Mouse (Mus musculus): Measurements from ENCODE around the gene Mdfi. TPM values are rescaled to one million over a fixed set of nuclear protein-coding genes. Genes with fewer than 3 reads are reported as not detected.

Mdfi gene
- polyA plus RNA-seq, 1 experiment from 2014 or later = 2.9 TPM

- Histone ChIP-seq H3K4me3 (ENCODE audit: low read depth, low read length) (no peak overlapping the region), H3K9me3 (replicated peaks; ENCODE audit: control insufficient read depth, low read length, poor library complexity, severe bottlenecking) (no peaks in the 10 kb centered on the region), H3K36me3 (ENCODE audit: control insufficient read depth, insufficient read depth, low read length) (no peaks in the 10 kb centered on the region), H3K4me1 (ENCODE audit: control insufficient read depth, insufficient read depth, low read length) (peaks cover 7% of the 10 kb centered on the region), H3K27ac (ENCODE audit: low read length) (no peak overlapping the region), H3K4me2 (ENCODE audit: low read length) (no peak overlapping the region), H3K27me3 (ENCODE audit: control insufficient read depth, insufficient read depth, low read depth, low read length) (peaks cover 27% of the 10 kb centered on the region), H3K9ac (ENCODE audit: low read depth, low read length) (no peak overlapping the region)
- no peak for ATAC-seq
- 65% methylated on average over 6 of the region's 6 CpGs for WGBS
These were observed 3.3 kb upstream of the Mdfi start for GRCm38 (mm10) chr17:47837808-47838207.

GRCm38 (mm10) chr17:47833628-47834481, 636 bp downstream of the Mdfi start:
- Histone ChIP-seq H3K4me2 (ENCODE audit: low read length) (peak overlapping the region; percentile 81), H3K27me3 (ENCODE audit: control insufficient read depth, insufficient read depth, low read depth, low read length) (peaks cover 39% of the 10 kb centered on the region), H3K9me3 (replicated peaks; ENCODE audit: control insufficient read depth, low read length, poor library complexity, severe bottlenecking) (no peaks in the 10 kb centered on the region), H3K4me3 (ENCODE audit: low read depth, low read length) (peak overlapping the region; percentile 46; the same call in 1 of the 2 replicates), H3K36me3 (ENCODE audit: control insufficient read depth, insufficient read depth, low read length) (no peaks in the 10 kb centered on the region), H3K9ac (ENCODE audit: low read depth, low read length) (no peak overlapping the region), H3K4me1 (ENCODE audit: control insufficient read depth, insufficient read depth, low read length) (peaks cover 9% of the 10 kb centered on the region), H3K27ac (ENCODE audit: low read length) (no peak overlapping the region)
- WGBS = 2% methylated on average over 45 of the region's 45 CpGs
- no peak for ATAC-seq

GRCm38 (mm10) chr17:47833029-47833627, 1.4 kb downstream of the Mdfi start:
- H3K36me3 ChIP-seq (ENCODE audit: control insufficient read depth, insufficient read depth, low read length) = no peaks in the 10 kb centered on the region
- ATAC-seq = peak; percentile 49
- H3K4me1 ChIP-seq (ENCODE audit: control insufficient read depth, insufficient read depth, low read length) = peaks cover 9% of the 10 kb centered on the region
- peak overlapping the region; percentile 46 for H3K4me3 ChIP-seq (ENCODE audit: low read depth, low read length)
- peak overlapping the region; percentile 81 for H3K4me2 ChIP-seq (ENCODE audit: low read length)
- no peaks in the 10 kb centered on the region for H3K9me3 ChIP-seq (replicated peaks; ENCODE audit: control insufficient read depth, low read length, poor library complexity, severe bottlenecking)
- no peak overlapping the region for H3K27ac ChIP-seq (ENCODE audit: low read length)
- peak overlapping the region; percentile 57 for H3K9ac ChIP-seq (ENCODE audit: low read depth, low read length)
- under 1% methylated on average over 38 of the region's 45 CpGs for WGBS
- peaks cover 39% of the 10 kb centered on the region for H3K27me3 ChIP-seq (ENCODE audit: control insufficient read depth, insufficient read depth, low read depth, low read length)

- Histone ChIP-seq H3K4me3 (ENCODE audit: low read depth, low read length) (peak overlapping the region; percentile 46), H3K4me2 (ENCODE audit: low read length) (peak overlapping the region; percentile 81), H3K4me1 (ENCODE audit: control insufficient read depth, insufficient read depth, low read length) (peaks cover 9% of the 10 kb centered on the region), H3K9me3 (replicated peaks; ENCODE audit: control insufficient read depth, low read length, poor library complexity, severe bottlenecking) (no peaks in the 10 kb centered on the region), H3K27me3 (ENCODE audit: control insufficient read depth, insufficient read depth, low read depth, low read length) (peaks cover 39% of the 10 kb centered on the region), H3K27ac (ENCODE audit: low read length) (no peak overlapping the region), H3K36me3 (ENCODE audit: control insufficient read depth, insufficient read depth, low read length) (no peaks in the 10 kb centered on the region), H3K9ac (ENCODE audit: low read depth, low read length) (peak overlapping the region; percentile 57)
- 2% methylated on average over 15 of the region's 17 CpGs for WGBS
- peak; percentile 56 for ATAC-seq
These were observed 1.9 kb downstream of the Mdfi start for GRCm38 (mm10) chr17:47832501-47833028.

- Histone ChIP-seq H3K27me3 (ENCODE audit: control insufficient read depth, insufficient read depth, low read depth, low read length) (peaks cover 39% of the 10 kb centered on the region), H3K9ac (ENCODE audit: low read depth, low read length) (no peak overlapping the region), H3K4me2 (ENCODE audit: low read length) (peak overlapping the region; percentile 81; the same call in 1 of the 2 replicates), H3K4me3 (ENCODE audit: low read depth, low read length) (no peak overlapping the region; the same call in 1 of the 2 replicates), H3K9me3 (replicated peaks; ENCODE audit: control insufficient read depth, low read length, poor library complexity, severe bottlenecking) (no peaks in the 10 kb centered on the region), H3K27ac (ENCODE audit: low read length) (no peak overlapping the region), H3K36me3 (ENCODE audit: control insufficient read depth, insufficient read depth, low read length) (no peaks in the 10 kb centered on the region), H3K4me1 (ENCODE audit: control insufficient read depth, insufficient read depth, low read length) (peaks cover 9% of the 10 kb centered on the region)
- no peak for ATAC-seq
- WGBS = 44% methylated on average over 5 of the region's 5 CpGs
These were observed 2.7 kb downstream of the Mdfi start for GRCm38 (mm10) chr17:47831772-47832171.

- no peaks in the 10 kb centered on the region for H3K36me3 ChIP-seq (ENCODE audit: control insufficient read depth, insufficient read depth, low read length)
- H3K27ac ChIP-seq (ENCODE audit: low read length) = no peak overlapping the region
- no peak overlapping the region for H3K4me3 ChIP-seq (ENCODE audit: low read depth, low read length)
- peaks cover 39% of the 10 kb centered on the region for H3K27me3 ChIP-seq (ENCODE audit: control insufficient read depth, insufficient read depth, low read depth, low read length)
- 10% methylated on average over 9 of the region's 9 CpGs for WGBS
- no peak for ATAC-seq
- 0 out of 2 replicates have a peak overlapping the region, but pooled peaks have one; percentile 0 for H3K4me2 ChIP-seq (ENCODE audit: low read length)
- H3K4me1 ChIP-seq (ENCODE audit: control insufficient read depth, insufficient read depth, low read length) = peaks cover 9% of the 10 kb centered on the region
- no peak overlapping the region for H3K9ac ChIP-seq (ENCODE audit: low read depth, low read length)
- no peaks in the 10 kb centered on the region for H3K9me3 ChIP-seq (replicated peaks; ENCODE audit: control insufficient read depth, low read length, poor library complexity, severe bottlenecking)
These were observed 3.3 kb downstream of the Mdfi start for GRCm38 (mm10) chr17:47831161-47831560.

- Histone ChIP-seq H3K4me1 (ENCODE audit: control insufficient read depth, insufficient read depth, low read length) (no peaks in the 10 kb centered on the region), H3K4me2 (ENCODE audit: low read length) (no peak overlapping the region), H3K9me3 (replicated peaks; ENCODE audit: control insufficient read depth, low read length, poor library complexity, severe bottlenecking) (no peaks in the 10 kb centered on the region), H3K27ac (ENCODE audit: low read length) (no peak overlapping the region), H3K27me3 (ENCODE audit: control insufficient read depth, insufficient read depth, low read depth, low read length) (no peaks in the 10 kb centered on the region), H3K4me3 (ENCODE audit: low read depth, low read length) (no peak overlapping the region), H3K9ac (ENCODE audit: low read depth, low read length) (no peak overlapping the region), H3K36me3 (ENCODE audit: control insufficient read depth, insufficient read depth, low read length) (no peaks in the 10 kb centered on the region)
- no peak for ATAC-seq
- 72% methylated on average over 8 of the region's 8 CpGs for WGBS
These were observed 13.2 kb downstream of the Mdfi start for GRCm38 (mm10) chr17:47821339-47821738.

GRCm38 (mm10) chr17:47818038-47818725, 16.3 kb downstream of the Mdfi start:
- Histone ChIP-seq H3K36me3 (ENCODE audit: control insufficient read depth, insufficient read depth, low read length) (no peaks in the 10 kb centered on the region), H3K4me2 (ENCODE audit: low read length) (no peak overlapping the region), H3K4me3 (ENCODE audit: low read depth, low read length) (no peak overlapping the region), H3K9me3 (replicated peaks; ENCODE audit: control insufficient read depth, low read length, poor library complexity, severe bottlenecking) (no peaks in the 10 kb centered on the region), H3K27me3 (ENCODE audit: control insufficient read depth, insufficient read depth, low read depth, low read length) (no peaks in the 10 kb centered on the region), H3K27ac (ENCODE audit: low read length) (no peak overlapping the region), H3K9ac (ENCODE audit: low read depth, low read length) (no peak overlapping the region), H3K4me1 (ENCODE audit: control insufficient read depth, insufficient read depth, low read length) (no peaks in the 10 kb centered on the region; the same call in 1 of the 2 replicates)
- no peak for ATAC-seq
- 82% methylated on average over 13 of the region's 13 CpGs for WGBS
